Mouse (Mus musculus): ENCODE results near the gene Sept11.

Sept11 gene

DNA sequence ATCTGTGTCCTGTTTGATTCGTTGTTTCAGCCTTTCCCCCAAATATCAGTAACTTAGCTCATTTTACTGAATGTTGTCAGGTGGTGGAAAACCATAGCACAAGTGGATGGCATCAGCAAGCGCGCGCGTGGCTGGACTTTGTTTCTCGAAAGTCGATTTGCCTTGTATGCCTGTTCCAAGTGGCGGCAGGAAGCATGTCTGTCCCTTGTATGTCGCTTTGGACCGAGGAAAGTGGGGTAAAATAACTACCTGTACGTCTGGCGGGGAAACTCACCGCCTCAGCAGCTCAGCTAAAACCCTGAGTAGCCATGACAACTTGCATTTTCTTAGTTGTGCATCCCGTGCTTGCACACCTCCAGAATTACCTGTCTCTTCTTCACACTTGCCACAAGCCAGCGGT lies 78.2 kb downstream of the Sept11 start:
- in situ Hi-C loops (cut with MboI), result no loop called here

DNA sequence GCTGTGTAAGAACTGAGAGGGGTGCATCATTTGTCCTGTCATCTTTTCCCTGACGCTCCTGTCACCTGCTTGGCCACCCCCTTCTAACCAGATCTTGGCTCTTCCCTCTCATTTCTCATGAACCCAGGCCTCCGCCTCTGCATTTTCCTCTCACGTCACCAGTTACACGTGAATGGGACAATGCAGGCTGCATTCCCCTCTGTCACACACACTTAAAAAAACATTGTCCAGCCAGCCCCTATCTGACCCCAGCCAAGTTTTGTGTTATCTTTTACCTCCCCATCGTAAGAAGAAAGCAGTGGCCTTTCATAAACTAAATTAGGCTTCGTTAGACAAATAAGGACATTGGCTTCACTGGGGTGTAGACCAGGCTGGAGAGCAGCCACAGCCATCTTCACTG lies 79.3 kb downstream of the Sept11 start:
- in situ Hi-C loops (cut with MboI), result no loop called here

DNA sequence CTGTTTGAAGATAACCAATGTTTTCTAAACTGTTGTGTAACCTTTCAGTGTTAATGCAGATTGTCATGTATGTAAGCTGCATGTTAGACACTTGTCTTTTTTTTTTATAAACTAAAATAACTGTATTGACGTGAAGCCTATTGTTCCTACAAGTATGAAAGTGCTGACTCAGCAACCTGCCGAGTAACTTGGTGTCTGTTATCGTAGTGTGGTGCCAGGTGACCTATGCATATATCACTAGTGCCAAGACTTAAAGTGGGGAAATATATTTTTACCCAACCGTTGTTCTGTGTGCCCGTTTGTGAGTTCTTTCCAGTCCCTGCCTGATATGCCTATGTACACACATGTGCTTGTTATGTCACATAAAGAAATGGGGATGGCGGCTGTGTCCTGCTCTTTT lies 81.4 kb downstream of the Sept11 start:
- in situ Hi-C loops (cut with MboI), result no loop called here

DNA sequence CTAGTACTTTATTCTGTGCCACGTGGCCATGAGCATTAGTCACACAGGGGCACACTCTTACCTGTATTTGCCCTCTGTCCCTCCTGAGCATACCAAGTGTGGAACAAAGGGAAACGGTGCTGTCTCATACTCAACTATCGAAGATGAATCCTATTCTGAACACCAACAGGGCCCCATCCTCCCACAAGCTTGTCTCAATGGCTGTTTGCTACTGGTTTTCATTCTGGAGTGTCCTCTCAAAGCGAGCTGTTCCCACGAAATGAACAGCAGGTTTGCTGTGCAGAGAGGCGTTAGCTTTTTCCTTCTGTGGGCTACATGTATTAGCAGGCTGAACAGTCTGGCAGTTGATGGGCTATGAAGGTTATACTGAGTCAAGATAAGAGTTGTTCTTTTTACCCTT lies 85.4 kb downstream of the Sept11 start:
- in situ Hi-C loops (cut with MboI), result no loop called here

DNA sequence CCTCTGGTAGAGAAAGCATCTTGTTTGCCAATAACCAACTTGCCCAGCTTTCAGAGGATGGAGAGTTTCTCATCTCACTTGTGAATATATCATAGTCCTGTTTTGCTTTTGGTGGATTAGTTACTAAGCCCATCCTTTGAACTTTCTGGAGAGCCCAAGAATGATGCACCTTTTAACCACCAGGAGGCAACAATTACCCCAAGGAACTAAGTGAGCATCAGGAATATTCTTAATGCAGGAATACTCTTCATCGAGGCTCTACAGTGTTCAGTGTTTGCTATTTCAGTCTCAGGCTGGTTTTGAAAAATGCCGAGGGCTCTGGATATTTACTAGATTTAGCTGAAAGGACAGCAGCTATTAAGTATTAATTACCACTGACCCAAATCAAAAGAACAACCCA lies 87.0 kb downstream of the Sept11 start:
- in situ Hi-C loops (cut with MboI), result no loop called here

DNA sequence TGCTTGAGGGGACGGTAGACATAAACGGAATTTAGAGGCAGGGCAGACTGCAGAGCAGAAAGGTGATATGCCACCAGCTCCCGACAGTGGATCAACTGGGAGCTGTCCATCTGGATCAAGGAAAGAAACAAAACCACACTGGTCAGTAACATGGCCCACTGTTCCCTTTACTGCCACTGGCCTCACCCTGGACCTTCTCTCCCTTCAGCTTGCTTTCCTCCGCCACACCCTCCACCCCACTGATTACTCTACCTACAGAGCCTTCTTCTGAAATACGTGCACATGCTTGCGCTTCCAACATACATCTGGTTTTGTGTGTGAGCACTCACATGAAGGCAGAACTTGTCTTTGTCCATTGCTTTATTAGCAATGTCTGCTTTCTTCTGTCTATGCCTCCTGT lies 90.1 kb downstream of the Sept11 start:
- in situ Hi-C loops (cut with MboI), result no loop called here

DNA sequence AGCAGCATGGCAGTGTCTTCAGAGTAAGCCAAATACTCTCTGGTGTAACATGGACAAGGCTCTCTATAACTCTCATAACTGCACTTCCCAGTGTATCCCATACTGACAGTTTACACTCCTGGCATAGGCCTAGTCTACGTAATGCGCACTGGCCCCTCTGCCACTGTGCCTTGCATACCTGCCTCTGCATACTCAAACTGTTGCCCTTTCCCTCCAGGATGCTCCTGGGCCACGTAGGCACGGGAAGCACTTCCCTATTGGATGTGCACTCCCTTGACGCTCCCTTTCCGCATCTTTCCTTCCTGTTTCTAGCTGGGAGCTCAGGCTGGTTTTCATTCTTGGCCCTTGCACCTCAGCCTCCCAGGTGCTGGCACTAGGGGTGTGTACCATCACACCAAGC lies 91.3 kb downstream of the Sept11 start:
- in situ Hi-C loops (cut with MboI), result no loop called here

DNA sequence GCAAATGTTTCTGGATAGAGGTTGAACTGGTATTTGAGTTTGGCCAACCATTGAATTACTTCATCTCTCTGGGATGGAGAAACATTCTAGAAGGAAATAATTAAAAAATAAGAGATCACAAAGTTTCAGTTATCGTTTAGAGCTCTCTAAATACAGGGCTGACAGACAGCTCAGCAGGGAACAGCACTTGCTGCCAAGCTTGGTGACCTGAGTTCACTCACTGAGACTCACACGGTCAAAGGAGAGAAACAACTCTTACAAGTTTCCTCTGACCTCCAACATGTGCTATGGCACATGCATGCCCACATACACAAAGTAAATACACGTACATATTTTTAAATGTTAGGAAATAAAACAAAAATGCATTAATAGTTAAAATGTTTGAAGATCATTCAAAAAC lies 96.4 kb downstream of the Sept11 start:
- in situ Hi-C loops (cut with MboI), result no loop called here

DNA sequence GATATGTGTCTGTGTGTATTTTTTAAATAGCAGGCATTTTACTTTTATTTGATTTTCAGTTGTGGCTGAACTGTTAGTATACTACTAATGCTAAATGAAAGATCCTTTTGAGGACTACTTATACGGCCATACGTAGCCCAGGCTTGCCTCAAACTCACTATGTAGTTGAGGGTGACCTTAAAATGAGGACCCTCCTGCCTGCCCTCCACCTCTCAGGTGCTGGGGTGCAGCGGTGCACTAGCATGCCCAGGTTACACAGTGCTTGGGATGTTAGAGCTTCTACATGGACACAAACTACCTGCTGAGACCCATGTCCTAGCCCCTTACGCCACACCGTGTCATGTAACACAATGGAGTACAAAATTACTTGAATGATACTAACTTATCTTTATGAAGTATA lies 97.2 kb downstream of the Sept11 start:
- in situ Hi-C loops (cut with MboI), result no loop called here

DNA sequence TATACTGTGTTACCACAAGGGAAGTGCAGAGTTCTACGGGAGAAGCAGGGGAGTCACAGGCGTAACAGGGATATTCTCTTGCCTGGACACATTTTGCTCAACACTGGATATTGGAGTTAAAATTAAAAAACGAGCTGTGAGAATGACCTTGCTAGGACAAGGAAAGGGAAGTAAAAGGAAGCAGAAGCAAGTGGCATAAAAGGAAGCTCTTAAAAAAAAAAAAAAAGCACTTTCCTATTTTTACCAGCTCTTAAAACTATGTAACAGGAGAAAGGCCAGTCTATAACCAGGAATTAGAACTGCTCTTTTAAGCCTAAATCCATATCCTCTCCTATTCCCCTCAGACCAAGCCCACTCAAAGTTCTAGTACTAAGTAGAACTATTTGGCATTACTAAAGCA lies 105.0 kb downstream of the Sept11 start:
- in situ Hi-C loops (cut with MboI), result no loop called here

DNA sequence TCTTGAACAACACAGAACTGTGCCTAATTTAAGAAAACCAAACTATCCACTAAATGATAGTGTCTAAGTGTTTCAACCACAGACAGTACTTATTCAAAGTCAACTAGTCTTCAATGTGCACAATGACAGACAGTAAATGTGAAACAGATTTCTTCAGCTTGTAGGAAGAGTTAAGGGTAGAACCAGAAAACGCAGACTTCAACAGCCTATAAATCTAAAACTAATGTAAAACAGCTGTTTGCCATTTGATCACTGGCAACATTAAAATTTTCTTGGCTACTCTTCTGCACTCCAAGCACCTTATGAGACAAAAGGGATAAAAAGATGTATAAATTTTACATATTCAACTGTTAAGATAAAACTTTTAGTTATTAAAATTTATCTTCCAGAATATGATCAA lies 107.9 kb downstream of the Sept11 start:
- in situ Hi-C loops (cut with MboI), result loop anchor here (5.0 kb wide), 1 partner anchor 66 kb away; the partner anchor contains the start of gene Ccng2

DNA sequence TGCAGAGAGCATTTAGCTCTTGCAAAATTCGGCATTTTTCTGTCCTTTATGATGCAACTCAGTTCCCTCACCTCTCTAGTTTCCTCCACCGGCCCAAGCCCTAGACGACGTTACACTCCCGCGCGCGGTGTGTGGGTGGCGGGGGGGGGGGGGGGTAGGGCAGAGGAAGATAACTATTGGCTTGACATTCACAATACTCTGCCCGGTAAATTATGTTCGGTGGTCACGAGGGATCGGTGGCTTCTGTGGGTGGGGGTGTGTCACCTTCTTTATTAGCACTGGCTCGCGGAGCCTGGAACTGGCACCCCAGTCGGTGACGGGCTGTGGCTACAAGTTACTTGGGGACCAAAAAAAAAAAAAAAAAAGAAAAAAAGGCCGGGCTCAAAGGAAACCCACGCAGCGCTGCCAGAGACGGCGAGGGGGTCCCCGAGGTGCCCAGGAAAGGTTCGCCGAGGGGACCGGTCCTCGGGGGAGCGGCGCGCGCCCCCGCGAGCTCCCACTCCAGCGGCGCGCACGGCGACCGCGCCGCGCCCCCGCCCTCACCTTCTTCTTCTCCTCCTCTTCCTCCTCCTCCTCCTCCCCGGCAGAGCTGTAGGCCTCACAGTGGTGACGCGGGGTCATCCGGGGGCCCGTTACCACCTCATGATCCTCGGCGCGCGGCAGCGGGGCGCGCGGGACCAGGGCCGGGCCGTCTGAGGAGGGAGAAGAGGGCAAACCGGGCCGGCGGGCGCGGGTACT lies 112.3 kb downstream of the Sept11 start:
- in situ Hi-C loops (cut with MboI), result no loop called here

DNA sequence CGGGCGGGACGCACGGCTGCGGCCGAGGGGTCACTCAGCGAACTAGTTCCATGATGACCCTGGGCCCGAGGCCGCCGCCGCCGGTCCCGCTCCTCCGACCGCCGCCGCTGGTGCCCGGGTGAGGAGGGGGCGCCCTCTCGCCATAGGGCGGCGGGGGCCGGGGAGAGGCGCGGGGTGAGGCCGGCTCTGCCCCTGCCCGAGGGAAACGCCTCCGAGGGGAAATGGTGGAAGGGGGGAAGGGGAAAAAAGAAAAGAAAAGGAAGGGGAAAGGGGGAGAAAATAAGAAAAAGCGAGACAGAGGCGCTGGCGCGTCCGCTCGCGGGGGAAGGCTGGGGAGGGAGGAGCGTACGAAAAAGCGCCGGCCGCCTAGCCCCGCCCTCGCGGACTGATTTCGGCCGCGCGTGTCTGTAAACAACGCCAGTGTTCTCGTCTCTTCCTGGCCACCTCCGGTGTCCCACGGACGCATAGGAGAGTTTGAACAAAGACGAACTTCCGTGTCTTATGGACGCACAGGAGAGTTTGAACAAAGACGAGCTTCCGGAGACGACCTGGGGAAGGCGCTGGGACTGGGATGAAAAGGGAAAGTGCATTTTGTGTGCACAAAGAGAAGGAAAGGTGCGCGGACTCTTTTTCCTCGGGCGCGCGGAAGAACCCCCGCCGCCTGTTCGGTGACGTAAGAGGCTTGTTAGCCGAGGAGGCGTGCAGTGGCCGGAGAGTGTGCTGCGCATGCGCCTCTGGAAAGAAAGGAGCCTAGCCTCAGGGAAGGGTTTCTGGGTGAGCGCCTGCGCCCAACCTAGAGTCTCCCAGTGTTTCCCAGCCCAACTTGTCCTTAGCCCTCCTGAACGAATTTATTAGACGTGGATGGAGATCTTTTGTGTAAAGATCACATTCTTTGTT lies 113.1 kb downstream of the Sept11 start, which contains the start of the genes Ccni and 2010109A12Rik:
Gene Ccni, minus strand, starts transcription at position 387 of the 897 bp plus-strand sequence.
Gene 2010109A12Rik, plus strand, starts transcription at position 410 of the 897 bp plus-strand sequence.
- in situ Hi-C loops (cut with MboI), result no loop called here

DNA sequence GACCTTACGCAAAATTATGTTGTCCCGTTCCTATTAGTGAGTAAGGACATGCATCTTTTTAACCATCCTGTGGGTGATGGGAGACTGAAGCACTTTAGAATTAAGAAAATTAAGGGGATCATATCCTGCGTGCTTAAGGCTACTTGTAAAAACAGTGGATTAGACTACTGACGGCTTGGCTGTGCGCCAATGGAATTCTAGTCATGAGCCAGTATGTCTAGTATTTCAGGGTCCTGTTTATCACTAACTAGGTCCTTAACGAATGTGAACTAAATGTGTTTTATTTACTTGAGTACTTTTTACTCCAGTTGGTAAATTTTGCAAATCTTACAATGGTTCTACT lies 113.7 kb downstream of the Sept11 start:
- in situ Hi-C loops (cut with MboI), result no loop called here

DNA sequence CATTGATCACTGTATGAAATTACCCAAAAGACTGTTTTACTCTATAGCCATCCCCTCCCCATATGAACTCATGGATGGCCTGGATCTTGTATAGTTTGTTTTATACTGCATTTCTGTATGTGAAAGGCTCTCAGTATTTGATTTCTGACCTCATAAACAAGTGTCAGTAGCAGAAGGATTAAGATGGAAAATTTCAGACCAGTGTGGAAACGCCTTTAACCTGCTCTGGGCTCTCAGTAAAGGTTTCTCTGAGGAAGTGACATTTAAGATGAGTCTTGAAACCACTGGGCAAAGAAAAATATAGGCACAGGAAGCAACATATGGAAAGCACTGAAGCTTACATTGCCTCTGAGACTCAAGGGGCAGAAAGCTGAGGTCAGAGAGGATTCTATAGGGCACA lies 114.3 kb downstream of the Sept11 start:
- in situ Hi-C loops (cut with MboI), result no loop called here

DNA sequence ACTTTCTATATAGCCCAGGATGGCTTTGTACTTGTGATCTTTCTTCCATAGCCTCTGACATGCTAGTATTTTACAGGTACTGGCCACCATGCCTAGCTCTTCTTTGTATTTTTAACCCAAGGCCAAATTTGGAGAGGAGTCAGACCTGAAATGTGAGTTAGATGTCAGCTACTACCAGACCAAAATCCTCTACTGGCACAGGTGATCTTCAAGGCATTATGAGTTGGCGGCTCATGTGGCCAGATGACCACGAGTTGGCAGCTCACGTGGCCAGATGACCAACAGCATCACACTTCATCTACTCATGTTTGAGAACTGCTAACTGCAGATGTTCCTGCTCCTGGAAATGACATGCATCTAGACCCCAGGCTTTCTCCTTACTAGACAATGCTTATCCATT lies 125.1 kb downstream of the Sept11 start:
- in situ Hi-C loops (cut with MboI), result no loop called here

DNA sequence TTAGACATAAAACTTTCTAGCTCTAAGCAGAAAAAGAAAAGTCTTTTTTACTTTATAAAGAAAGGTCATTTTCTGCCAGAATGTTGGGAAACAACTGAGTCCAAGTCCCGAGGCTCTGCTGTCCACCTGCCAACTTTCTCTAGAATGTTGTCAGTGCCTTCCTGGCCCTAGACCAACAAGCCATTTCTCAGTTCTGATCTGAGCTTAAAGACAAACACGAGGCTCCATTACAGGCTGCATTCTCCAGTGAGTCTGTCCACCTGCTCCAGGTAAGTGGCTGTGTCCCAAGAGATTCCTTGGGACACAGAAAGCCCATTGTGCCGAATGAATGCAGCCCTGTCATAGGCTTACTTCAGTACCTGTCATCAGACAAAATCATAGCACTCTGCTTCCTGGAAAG lies 128.4 kb downstream of the Sept11 start:
- in situ Hi-C loops (cut with MboI), result no loop called here

DNA sequence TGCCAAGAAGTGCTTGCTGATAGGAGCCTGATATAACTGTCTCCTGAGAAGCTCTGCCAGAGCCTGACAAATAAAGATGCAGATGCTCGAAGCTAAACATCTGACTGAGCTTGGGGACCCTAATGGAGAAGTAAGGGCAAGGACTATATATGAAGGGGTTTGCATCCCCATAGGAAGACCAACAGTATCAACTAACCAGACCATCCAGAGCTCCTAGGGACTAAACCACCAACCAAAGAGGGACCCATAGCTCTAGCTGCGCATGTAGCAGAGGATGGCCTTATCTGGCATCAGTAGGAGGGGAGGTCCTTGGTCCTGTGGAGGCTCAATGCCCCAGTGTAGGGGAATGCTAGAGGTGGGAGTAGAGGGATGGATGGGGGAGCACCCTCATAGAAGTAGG lies 131.3 kb downstream of the Sept11 start:
- in situ Hi-C loops (cut with MboI), result no loop called here

Data from mature B cell (primary cell).